Mouse (Mus musculus): ENCODE measurements around the gene Vmn1r4.

Vmn1r4 gene

DNA sequence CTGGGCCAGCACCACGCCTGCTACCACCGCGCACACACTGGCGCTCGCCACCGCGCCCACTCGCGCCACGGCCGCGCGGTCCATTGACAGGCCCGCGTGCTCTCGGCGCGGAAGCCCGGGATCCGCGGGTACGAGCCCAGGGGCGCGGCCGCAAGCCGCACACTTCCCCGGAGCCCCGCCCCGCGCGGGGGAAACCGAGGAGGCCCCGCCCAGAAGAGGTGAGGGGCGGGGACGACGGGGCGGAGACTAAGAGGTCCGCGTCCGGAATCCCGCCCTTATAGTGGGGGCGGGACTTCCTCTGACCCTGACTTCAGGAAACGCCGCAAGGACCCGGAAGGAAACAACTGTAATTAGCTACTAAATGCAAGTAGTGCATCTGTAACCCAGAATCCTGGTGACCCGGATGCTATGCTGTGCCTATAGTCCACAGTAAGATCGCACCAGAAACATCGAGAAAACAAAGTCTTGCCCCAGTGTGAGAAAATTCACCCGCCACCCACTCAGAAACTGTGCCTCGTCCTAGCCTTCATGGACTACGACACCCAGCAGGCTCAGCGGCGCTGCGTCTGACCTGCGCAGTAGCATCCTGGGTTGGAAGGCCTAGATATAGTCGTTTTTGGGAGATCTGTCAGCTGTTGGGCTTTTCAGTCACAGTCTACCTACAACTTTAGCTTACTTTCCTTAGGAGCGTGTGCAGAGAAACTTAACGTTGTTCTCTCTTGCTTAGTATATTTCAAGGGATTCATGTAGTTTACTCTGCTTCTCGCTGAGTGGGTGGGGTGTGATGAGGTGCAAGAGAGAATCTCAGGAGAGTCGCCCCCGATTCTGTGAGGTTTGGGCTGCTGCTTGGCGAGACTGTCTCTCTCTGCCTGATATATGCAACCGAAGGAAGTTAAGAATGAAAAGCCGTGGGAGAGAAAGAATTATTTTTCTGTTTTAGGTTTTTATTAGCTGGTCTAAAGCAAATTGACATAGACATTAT is at the start of gene Vmn1r4, which contains the start of gene Nt5c3:
Gene Vmn1r4 (plus strand): TSS at position 290 of the 982 bp plus-strand sequence.
Gene Nt5c3 (minus strand): TSS at position 207 of the 982 bp plus-strand sequence.
- peak; percentile 96 for DNase-seq (ENCODE audit: low read depth, low spot score)

DNA sequence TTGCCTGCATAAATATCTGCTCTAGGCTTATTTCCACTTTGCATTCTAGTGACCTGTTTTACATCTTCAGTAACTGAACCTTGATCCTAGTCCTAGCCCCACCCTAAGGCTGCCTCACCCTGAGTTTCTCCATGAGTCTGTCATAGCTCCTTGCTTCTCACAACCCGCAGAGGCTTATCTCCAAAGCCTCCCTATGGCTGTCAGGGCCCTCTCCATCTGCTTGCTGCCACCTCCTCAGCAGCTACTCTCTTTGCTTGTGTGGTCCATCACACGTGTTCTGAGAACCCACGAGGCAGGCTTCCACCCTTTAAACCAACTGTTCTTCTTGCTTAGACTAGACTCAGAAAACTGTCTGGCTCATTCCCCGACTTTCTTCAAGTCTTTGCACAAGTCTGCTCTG is 46.9 kb upstream of the Vmn1r4 start:
- no peak for DNase-seq (ENCODE audit: low read depth, low spot score)

DNA sequence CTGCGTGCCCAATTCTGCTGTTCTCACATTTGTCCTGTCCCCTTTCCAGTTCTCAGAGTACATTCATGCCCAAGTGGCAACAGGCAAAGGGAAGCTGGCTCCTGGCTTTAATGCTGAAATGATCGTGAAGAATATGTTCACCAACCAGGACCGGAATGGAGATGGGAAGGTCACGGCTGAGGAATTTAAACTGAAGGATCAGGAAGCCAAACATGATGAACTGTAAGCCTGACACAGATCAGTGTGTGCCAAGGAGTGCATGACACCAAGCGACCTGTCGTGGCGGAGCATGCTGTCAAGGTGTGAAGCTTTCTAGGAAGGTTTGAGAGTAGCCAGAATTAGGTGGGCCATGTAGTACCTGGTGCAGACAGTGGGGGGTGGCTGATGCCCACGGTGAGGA is 45.8 kb upstream of the Vmn1r4 start:
- no peak for DNase-seq (ENCODE audit: low read depth, low spot score)

DNA sequence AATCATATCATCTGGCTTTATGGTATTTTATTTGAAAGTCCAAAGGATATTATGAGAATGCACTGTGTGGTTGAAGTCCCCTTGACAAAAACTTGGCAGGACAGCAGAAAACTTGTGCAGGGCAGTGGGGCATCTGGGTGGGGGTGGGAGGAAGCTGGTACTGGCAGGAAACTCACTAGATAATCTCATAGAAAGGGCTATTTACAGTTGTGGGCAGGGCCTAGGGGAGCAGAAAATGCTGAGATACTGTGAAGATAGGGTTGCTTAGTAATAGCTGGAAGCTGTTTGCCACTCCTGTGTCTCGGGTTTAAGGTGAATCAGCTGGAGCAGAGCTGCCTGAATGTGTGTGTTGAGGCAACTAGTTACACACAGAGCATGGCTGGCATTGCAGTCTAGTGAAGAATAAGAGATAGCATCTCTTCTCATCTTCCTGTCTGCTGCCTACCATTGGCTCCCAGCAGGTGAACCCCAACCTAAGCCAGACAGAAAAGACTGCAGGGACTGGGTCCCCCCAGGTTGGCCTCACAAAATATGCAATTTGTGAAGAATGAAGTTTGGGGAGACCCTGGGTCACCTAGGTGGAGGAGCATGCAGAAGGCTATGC is 44.4 kb upstream of the Vmn1r4 start:
- DNase-seq (ENCODE audit: low read depth, low spot score): no peak

- no peak for DNase-seq (ENCODE audit: low read depth, low spot score)
Observed at GRCm38 (mm10) chr6:56888561-56888960, 35.3 kb upstream of the Vmn1r4 start.

DNA sequence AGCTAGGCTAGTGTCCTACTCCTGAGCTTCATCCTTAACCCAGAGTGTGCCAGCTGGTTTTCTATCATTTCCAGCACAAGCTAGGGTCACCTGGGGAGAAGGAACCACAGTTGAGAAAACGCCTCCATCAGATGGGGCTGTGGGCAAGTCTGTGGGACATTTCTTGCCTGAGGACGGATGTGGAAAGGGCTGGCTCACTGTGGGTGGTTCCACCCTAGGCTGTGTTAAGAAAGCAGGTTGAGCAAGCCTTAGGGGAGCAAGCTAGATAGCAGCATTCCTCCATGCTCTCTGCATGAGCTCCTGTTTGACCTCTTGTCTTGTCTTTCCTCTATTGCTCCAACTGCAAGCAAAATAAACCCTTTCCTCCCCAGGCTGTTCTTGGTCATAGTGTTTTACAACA is 33.1 kb upstream of the Vmn1r4 start:
- DNase-seq (ENCODE audit: low read depth, low spot score): no peak

DNA sequence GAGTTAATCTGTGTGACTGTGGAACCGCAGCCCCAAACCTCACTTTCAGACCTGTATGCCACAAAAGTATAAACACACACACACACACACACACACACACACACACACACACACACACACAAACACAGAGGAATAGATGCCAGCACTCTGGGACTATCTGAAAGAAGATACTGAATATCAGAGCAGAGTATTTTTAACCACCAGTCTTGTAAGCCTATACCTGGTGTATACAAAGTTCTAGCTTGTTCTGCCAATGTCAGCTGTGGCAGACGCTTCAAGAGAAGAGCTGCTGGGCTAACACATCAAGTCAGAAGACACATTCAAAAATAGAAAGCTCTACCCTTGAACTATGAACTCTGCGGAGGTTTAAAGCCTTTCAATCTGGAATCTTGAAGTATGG is 24.2 kb upstream of the Vmn1r4 start:
- DNase-seq (ENCODE audit: low read depth, low spot score): no peak

- no peak for DNase-seq (ENCODE audit: low read depth, low spot score)
Observed at GRCm38 (mm10) chr6:56901336-56901735, 22.5 kb upstream of the Vmn1r4 start.

DNA sequence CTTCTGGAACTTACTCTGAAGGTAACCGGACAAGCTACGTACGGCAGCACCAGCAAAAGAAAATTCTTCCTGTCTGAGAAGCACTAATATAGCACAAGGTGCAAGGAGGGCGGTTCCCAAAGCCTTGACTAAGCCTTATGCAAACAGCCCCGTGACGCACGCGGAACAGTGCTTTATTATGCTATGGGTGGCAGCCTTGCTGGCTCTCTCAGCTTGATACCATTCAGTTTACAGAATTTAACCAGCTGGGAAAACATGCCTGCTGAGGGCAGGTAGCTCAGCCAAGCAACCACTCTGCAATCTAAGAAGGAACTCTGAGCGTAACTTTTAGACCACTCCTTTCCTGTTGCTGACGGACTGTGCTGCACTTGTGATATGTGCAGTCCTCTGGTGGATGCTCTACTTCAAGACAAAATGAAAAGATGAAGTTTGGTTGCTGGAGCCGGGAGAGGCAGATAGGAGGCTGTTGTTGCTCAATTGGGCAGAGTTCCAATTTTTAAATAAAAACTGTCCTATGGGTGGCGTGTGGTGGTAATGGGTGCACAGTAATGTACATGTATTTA is 21.9 kb upstream of the Vmn1r4 start:
- no peak for DNase-seq (ENCODE audit: low read depth, low spot score)

DNA sequence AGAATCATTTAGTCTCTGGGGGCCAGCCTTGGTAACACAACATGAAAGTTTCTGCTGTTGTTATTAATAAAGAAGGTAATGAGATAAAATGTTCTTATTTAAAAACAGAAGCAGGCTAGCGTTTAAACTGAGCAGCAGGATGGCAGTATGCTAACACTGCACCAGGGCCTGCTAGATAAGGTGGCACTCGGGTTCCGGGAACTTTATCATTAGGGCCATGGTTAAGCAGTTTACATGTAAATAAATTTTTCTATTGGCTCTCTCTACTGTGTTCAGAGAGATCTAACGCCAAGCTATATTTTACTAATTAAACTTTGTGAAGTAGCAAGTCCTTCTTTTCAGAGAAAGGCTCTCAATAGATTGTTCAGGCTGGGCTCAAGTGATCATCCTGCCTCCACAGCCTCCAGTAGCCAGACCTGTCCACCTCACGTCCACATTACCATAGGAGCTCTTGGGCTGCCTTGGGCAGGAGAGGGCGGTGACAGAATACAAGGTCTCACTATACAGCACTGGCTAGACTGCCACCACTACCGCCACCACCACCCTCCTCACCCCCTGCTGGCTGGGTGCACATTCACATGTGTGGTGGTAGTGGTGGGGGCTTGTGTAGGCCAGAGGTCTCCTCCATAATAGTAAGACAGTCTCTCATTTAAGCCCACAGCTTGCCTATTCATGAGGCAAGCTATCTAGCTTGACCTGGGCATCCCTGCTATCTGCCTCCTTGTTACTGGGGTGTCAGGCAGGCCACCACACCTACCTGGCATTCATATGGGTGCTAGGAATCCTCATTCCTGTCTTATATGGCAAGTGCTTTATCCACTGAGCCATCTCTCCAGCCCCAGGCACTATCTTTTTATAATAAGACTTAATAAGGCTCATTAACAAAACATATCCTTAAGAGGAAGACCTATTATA is 21.0 kb upstream of the Vmn1r4 start:
- no peak for DNase-seq (ENCODE audit: low read depth, low spot score)

GRCm38 (mm10) chr6:56903831-56904230 is 20.0 kb upstream of the Vmn1r4 start:
- DNase-seq (ENCODE audit: low read depth, low spot score): no peak

DNA sequence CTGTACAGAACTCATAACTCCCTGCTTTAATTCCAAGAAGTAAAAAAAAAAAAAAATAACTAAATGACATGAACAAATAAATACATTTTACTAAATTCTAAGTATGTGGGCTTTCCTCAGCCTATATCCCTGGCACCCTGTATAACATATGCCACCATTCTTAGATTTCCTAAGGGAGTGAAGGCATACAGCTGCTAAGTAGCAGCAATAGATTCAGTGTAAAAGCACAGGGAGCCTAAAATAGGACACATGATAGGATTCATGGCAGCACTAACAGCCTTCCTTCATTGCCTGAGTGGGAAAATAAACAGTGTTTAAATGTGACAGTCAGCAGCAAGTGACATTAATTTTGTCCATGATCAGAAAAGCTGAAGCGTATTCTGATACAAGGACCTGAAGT is 19.5 kb upstream of the Vmn1r4 start:
- DNase-seq (ENCODE audit: low read depth, low spot score): no peak

- no peak for DNase-seq (ENCODE audit: low read depth, low spot score)
Observed at GRCm38 (mm10) chr6:56904982-56905381, 18.8 kb upstream of the Vmn1r4 start.

DNA sequence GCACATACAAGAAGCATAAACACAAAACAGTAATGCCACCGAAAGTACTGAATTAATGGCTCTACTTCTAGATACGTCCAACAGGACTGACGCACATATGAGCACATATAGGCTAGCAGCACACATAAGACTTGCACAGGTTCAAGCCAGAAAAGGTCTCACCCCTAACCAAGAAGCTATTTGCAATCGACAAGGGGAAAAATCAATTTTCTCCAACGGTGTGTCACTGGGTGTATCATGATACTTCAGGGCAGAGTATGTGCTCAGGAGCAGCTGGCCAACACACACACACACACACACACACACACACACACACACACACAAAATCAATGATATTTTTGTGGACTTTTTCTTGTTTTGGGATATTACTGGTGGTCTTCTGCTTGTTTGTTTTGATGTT is 18.3 kb upstream of the Vmn1r4 start:
- DNase-seq (ENCODE audit: low read depth, low spot score): no peak

GRCm38 (mm10) chr6:56906121-56906846 is 17.5 kb upstream of the Vmn1r4 start:
- DNase-seq (ENCODE audit: low read depth, low spot score): no peak

DNA sequence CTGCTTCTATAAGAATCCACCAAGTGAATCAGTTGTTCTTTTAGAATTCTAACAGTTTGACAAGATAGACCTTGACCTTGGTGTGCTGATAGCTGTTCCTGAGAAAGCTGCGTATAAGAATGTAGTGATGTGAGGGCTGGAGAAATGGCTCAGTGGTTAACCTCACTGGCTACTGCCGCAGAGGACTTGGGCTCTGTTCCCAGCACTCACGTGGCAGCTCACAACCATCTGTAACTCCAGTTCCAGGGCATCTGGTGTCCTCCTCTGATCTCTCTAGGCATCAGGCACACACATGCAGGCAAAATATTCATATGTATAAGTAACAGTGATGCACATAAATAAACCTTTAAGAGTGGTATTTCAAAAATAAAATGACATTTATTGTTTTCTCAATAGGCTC is 15.8 kb upstream of the Vmn1r4 start:
- DNase-seq (ENCODE audit: low read depth, low spot score): no peak

DNA sequence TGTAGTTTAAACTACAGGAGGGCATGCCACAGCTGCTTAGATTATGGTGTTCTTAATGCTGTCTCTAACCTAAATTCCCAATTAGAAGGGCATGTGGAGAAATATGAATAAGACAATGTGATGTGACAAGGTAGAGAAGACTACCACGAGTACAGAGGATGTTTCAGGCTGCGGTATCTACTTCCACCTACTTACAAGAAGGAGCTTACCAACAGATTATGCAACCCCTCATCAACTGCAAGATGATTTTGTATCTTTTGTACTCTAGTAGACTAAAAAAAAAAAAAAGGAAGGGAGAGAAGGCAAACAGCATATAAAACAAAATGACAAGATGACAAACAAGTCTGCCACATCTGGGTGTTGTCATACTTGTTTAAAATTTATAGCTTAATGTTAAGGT is 15.4 kb upstream of the Vmn1r4 start:
- DNase-seq (ENCODE audit: low read depth, low spot score): no peak

DNA sequence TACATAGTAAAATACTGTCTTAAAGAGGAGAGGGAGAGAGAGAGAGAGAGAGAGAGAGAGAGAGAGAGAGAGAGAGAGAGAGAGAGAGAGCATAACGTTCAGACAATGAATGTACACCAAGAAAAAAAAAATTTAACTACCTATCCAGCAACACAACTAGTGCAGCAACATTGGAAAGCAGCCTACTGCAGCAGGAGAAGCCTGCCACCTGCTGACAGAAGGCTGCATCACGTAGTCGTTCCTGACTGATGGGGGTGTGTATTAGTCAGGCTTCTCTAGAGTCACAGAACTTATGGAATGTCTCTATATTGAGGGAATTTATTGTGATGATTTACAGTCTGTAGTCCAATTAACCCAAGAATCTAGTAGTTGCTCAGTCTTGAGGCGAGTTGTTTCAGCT is 14.9 kb upstream of the Vmn1r4 start:
- peak; percentile 4 for DNase-seq (ENCODE audit: low read depth, low spot score)

GRCm38 (mm10) chr6:56910910-56911309 is 12.9 kb upstream of the Vmn1r4 start:
- DNase-seq (ENCODE audit: low read depth, low spot score): no peak

- no peak for DNase-seq (ENCODE audit: low read depth, low spot score)
Observed at GRCm38 (mm10) chr6:56913092-56913858, 10.5 kb upstream of the Vmn1r4 start.

Measured in retina, adult 2 months (tissue).